Mouse (Mus musculus) forebrain, embryonic 12.5 days (tissue): ENCODE measurements around the gene Fads2. TPM values are rescaled to one million over a fixed set of nuclear protein-coding genes. Genes with fewer than 3 reads are reported as not detected.

Source experiments
- ATAC-seq: fragments of 200-750 bp; cut with Nextera tagmentation; 2 replicates; pipeline ENCODE4 v1.8.0; 2017; ENCODE audit warnings: moderate TSS enrichment; ENCODE audit not compliant: low FRiP score
- H3K27ac ChIP-seq: fragments of 300-500 bp; sonication (generic); 2 replicates; pipeline ENCODE4 v1.5.1; 2016; ENCODE audit warnings: mild to moderate bottlenecking
- H3K27me3 ChIP-seq: fragments of 300-500 bp; sonication (generic); 2 replicates; pipeline ENCODE4 v1.6.1; 2016; ENCODE audit warnings: mild to moderate bottlenecking
- H3K36me3 ChIP-seq: fragments of 300-500 bp; sonication (generic); replicated peaks from 2 replicates; pipeline ENCODE4 v1.6.1; 2016; ENCODE audit warnings: mild to moderate bottlenecking
- H3K4me1 ChIP-seq: fragments of 300-500 bp; sonication (generic); 2 replicates; pipeline ENCODE4 v1.6.1; 2016
- H3K4me2 ChIP-seq: fragments of 300-500 bp; sonication (generic); 2 replicates; pipeline ENCODE4 v1.6.1; 2016; ENCODE audit warnings: mild to moderate bottlenecking, moderate library complexity
- H3K4me3 ChIP-seq: fragments of 300-500 bp; sonication (generic); replicated peaks from 2 replicates; pipeline ENCODE4 v1.5.1; 2016; ENCODE audit warnings: mild to moderate bottlenecking
- H3K9ac ChIP-seq: fragments of 300-500 bp; sonication (generic); 2 replicates; pipeline ENCODE4 v1.6.1; 2016; ENCODE audit warnings: mild to moderate bottlenecking
- H3K9me3 ChIP-seq: fragments of 300-500 bp; sonication (generic); 2 replicates; pipeline ENCODE4 v1.6.1; 2016
- WGBS: fragments of 180-500 bp; shearing (Covaris S2); methylation state at CpG from one replicate; pipeline ENCODE4 v1.1.7; 2016; 5-methylcytosine and 5-hydroxymethylcytosine counted together
- polyA plus RNA-seq: library from polyadenylated mRNA; unstranded; fragments of >200 nt; fragmentation: Nextera tagmentation; extraction: Ambion mirVana; gene quantifications from 2 replicates; pipeline ENCODE4 v1.2.1, GENCODE M21; 2016

Fads2 gene
- polyA plus RNA-seq, 1 experiment from 2014 or later = 184 TPM

DNA sequence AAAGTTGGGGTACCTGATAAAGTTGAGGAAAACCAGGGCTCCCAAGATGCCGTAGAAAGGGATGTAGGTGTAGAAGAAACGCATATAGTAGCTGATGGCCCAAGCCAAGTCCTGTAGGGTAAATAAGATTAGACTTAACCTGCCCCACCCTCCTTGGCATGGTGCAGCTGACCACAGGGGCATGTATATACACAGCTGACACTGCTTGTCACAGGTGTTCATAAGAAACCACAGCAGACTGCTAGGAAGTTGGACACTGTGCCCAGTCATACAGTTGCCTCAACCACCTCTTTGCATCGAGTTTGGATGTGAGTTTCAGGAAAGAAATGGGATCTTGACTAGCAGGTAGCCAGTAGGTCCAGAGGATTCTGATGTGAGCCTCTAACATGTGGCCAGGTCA, 35.0 kb downstream of the Fads2 start:
- Histone ChIP-seq H3K9me3 (no peaks in the 10 kb centered on the region), H3K36me3 (peaks cover 100% of the 10 kb centered on the region), H3K4me2 (no peak overlapping the region), H3K9ac (no peak overlapping the region), H3K4me1 (peaks cover 3% of the 10 kb centered on the region; the same call in 1 of the 2 replicates), H3K27me3 (no peaks in the 10 kb centered on the region), H3K4me3 (no peak overlapping the region), H3K27ac (no peak overlapping the region)
- WGBS = 93% methylated on average over 3 of the region's 3 CpGs
- ATAC-seq = no peak

DNA sequence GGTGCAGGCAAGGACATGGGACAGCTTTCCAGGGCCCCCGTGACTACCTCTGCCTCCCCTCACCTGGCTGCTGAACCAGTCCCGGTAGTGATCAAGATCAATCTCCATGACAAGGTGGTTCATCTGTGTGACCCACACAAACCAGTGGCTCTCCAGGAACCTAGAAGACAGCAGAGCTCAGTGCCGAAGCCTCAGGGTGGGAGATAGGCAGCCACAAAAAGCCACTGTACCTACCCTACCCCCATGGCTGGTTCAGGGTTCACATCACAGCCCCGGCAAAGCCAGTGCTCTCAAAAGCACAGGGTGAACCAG, 35.4 kb downstream of the Fads2 start:
- ATAC-seq = no peak

DNA sequence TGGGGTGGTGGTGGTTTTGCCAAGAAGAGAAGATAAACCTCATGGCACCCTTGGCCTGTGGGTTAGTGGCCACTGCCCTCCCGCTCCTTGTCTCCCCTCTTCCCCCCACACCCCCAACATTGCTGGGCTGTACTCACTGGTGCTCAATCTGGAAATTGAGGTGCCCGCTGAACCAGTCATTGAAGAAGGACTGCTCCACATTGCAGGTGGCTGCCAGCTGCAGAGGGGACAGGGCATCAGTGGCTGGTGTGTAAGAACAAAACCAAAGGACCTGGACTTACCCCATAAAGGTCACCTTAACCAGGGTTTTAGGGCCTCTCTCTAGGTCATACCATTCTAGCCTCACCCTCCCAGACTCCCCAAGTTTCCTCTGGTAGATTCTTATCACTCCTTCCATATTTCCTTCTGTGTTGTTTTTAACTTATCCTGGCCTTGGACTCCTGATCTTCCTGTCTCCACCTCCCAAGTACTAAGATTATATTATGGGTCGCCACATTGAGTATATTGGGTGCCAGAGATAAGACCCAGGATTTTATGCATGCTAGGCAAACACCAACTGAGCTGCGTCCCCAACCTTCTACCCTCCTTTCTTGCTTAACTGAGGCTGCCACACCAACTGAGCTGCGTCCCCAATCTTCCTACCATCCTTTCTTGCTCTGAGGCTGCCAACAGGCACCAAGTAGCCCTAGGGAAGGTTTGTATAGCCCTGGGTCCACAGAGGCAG, 35.9 kb downstream of the Fads2 start:
- no peak overlapping the region for H3K9ac ChIP-seq
- no peak for ATAC-seq
- peaks cover 99% of the 10 kb centered on the region for H3K36me3 ChIP-seq
- 95% methylated on average over 5 of the region's 5 CpGs for WGBS
- peaks cover 8% of the 10 kb centered on the region; the same call in 1 of the 2 replicates for H3K4me1 ChIP-seq
- no peak overlapping the region for H3K4me2 ChIP-seq
- no peak overlapping the region for H3K4me3 ChIP-seq
- H3K27me3 ChIP-seq = no peaks in the 10 kb centered on the region
- H3K27ac ChIP-seq = no peak overlapping the region
- no peaks in the 10 kb centered on the region for H3K9me3 ChIP-seq

More for the DNA sequence above, 35.4 kb downstream of the Fads2 start:
- peaks cover 3% of the 10 kb centered on the region; the same call in 1 of the 2 replicates for H3K4me1 ChIP-seq
- H3K36me3 ChIP-seq = peaks cover 100% of the 10 kb centered on the region
- no peak overlapping the region for H3K27ac ChIP-seq
- H3K9me3 ChIP-seq = no peaks in the 10 kb centered on the region
- no peak overlapping the region for H3K9ac ChIP-seq
- no peak overlapping the region for H3K4me3 ChIP-seq
- H3K27me3 ChIP-seq = no peaks in the 10 kb centered on the region
- WGBS = 92% methylated on average over 4 of the region's 4 CpGs
- no peak overlapping the region for H3K4me2 ChIP-seq

DNA sequence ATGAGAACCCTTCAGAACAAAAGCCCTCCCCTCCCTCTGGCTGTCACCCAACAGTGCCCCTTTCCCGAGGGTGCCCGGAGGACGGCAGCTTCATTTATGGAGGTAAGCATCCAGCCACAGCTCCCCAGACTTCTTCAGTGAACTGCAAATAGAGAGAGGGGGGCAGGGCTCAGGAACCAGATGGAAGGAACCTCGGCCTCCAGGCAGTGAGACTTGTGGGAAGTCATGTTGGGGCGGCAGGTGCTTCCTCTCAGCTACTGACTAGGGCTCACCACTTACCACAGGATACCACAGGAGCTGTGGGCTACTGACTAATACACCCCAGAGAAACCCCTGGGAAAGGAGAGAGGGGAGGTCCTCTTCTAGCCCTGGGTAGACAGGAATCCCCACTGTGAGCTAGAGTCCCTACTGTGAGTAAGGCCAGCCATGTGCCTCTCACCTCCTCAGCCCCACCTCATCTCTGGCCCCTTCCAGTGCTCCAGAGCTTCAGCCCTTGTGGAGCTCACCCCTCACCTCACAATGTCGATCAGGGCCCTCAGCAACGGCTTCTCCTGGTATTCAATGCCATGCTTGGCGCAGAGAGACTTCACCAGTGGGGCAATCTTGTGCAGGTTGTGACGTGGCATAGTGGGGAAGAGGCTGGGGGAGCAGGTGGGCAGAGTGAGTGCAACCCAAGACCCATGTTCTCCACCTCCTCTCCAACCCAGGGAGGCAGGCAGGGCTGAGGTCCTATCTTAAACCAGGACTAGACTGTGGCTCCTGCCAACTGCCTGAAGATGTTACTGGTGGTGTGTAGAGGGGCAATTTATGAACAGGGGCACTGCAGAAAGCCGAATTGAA, 37.2 kb downstream of the Fads2 start:
- Histone ChIP-seq H3K9me3 (no peaks in the 10 kb centered on the region), H3K36me3 (peaks cover 86% of the 10 kb centered on the region), H3K27me3 (no peaks in the 10 kb centered on the region), H3K4me1 (peaks cover 8% of the 10 kb centered on the region; the same call in 1 of the 2 replicates), H3K9ac (no peak overlapping the region), H3K27ac (peak overlapping the region; percentile 61), H3K4me2 (no peak overlapping the region), H3K4me3 (no peak overlapping the region)
- no peak for ATAC-seq
- 76% methylated on average over 10 of the region's 10 CpGs for WGBS

DNA sequence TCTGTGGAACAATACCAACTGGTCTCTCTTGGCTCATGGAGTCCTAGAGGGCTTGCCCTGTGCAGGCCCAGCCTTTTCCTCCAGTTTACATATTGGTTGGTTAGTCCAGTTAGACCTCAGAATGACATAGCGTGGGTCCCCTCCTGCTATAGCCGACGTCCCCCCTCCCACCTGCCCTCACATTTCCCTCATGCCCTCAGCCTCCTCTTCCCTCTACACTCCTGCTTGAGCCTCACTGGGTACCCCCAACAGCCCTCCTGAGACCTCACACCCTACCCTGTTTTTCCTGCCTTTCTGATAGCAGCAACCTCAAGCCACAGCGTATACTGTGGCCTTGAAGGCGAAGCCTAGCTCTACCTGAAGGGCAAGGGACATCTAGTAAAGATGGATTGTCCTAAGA, 38.7 kb downstream of the Fads2 start:
- H3K27me3 ChIP-seq = no peaks in the 10 kb centered on the region
- no peak overlapping the region for H3K4me2 ChIP-seq
- H3K4me3 ChIP-seq = no peak overlapping the region
- H3K9me3 ChIP-seq = no peaks in the 10 kb centered on the region
- H3K36me3 ChIP-seq = peaks cover 71% of the 10 kb centered on the region
- no peak overlapping the region for H3K9ac ChIP-seq
- H3K27ac ChIP-seq = no peak overlapping the region
- H3K4me1 ChIP-seq = peaks cover 8% of the 10 kb centered on the region; the same call in 1 of the 2 replicates
- no peak for ATAC-seq
- WGBS = 87% methylated on average over 5 of the region's 5 CpGs

GRCm38 (mm10) chr19:10062292-10062691, 39.3 kb downstream of the Fads2 start:
- no peak for ATAC-seq
- WGBS = 93% methylated on average over 8 of the region's 8 CpGs
- H3K27ac ChIP-seq = no peak overlapping the region
- no peaks in the 10 kb centered on the region for H3K27me3 ChIP-seq
- no peaks in the 10 kb centered on the region for H3K9me3 ChIP-seq
- H3K9ac ChIP-seq = no peak overlapping the region
- H3K36me3 ChIP-seq = peaks cover 67% of the 10 kb centered on the region
- no peak overlapping the region for H3K4me3 ChIP-seq
- H3K4me1 ChIP-seq = peaks cover 8% of the 10 kb centered on the region; the same call in 1 of the 2 replicates
- H3K4me2 ChIP-seq = no peak overlapping the region

DNA sequence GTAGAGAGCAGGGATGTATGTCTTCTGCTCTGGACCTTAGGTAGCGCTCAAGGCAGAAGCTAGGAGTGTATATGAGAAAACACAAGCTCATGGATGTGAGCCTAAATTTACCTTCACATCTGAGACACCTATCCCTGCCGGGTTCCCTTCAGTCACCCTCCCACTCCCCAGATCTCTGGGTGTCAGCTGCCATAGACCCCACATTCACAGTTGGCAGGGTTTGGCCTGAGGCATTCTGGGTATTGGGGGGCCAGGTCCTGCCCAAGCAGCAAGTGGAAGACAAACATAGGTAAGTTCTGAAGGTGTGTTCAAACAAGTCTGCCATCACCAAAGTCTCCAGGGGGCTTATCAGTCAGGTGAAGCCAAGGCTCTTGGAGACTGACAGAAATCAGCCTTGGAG, 39.9 kb downstream of the Fads2 start:
- no peak for ATAC-seq
- no peak overlapping the region for H3K4me2 ChIP-seq

DNA sequence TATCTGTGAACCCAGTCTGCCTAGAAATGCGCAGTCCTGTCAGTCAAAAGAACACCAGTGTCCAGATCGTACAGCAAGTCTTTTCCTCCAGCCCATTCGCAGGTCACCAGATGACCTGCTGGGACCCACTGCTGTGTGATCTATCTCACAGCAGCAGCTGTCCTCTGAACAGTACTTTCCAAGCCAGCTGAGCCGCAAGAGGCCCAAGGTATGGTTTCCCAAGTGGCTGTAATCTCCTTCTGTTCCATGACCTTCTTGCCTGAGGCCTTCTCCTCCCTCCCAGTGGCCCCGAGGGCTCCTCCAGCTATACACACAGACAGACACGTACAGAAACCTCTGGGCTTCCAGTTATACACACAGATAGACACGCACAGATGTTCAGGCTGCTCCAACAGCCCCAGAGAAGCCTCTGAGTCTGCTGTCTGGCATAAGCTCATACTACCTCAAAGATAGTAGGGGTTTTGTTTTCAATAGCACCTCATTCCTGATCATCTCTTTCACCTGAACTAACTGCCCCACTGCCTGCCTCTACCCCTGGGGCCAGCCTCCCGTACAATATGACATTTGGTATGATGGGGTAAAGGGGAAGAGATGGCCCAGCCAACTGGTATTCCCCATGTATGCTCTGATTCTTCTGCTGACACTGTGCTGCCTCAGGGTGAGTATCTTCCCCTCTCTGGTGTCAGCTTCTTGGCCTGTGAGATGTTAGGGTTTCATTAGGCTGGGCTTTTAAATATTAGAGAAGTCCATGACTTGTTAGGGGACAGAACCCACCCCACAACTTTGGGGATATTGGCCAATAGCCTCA, 40.6 kb downstream of the Fads2 start:
- H3K36me3 ChIP-seq = peaks cover 59% of the 10 kb centered on the region
- WGBS = 71% methylated on average over 8 of the region's 8 CpGs
- no peak overlapping the region for H3K4me2 ChIP-seq
- peak overlapping the region; percentile 70 for H3K27ac ChIP-seq
- H3K9ac ChIP-seq = no peak overlapping the region
- no peaks in the 10 kb centered on the region for H3K9me3 ChIP-seq
- H3K4me3 ChIP-seq = no peak overlapping the region
- peaks cover 8% of the 10 kb centered on the region; the same call in 1 of the 2 replicates for H3K4me1 ChIP-seq
- ATAC-seq = no peak
- H3K27me3 ChIP-seq = no peaks in the 10 kb centered on the region

More for the DNA sequence above, 39.9 kb downstream of the Fads2 start:
- peaks cover 8% of the 10 kb centered on the region; the same call in 1 of the 2 replicates for H3K4me1 ChIP-seq
- no peak overlapping the region for H3K9ac ChIP-seq
- peak overlapping the region; percentile 70; the same call in 1 of the 2 replicates for H3K27ac ChIP-seq
- WGBS = 93% methylated on average over 2 of the region's 2 CpGs
- peaks cover 66% of the 10 kb centered on the region for H3K36me3 ChIP-seq
- no peak overlapping the region for H3K4me3 ChIP-seq
- no peaks in the 10 kb centered on the region for H3K9me3 ChIP-seq
- no peaks in the 10 kb centered on the region for H3K27me3 ChIP-seq

DNA sequence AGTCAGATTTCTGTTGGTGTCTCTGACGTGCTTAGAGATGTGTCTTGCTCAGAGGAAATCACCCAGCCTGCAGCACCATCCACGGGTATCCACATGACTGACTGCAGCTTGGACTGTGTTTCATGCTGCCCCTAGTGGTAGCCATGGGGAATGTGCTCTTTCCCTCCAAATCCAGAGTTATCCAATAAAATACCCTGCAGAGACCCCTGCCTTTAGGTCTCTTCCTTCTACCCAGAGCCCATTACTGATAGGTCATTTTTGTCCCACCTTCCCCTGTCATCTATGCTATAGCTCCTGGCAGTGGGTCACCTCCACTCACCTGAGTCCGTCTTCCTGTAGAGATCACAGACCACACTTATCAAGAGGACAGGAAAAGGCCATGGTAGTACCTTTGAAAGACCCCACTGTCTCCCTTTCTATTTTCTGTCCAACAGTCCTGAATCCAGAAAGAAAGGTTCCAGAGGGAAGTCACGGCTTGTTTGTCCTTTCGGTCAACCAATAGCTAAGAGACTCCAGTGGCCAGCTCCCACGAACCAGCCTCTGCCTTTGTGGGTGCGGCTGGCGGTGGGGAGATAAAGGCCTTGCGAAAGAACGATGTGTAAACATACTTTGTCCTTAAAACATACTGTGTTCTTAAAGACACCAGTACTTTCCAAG, 41.5 kb downstream of the Fads2 start:
- Histone ChIP-seq H3K36me3 (peaks cover 50% of the 10 kb centered on the region), H3K4me1 (peaks cover 8% of the 10 kb centered on the region; the same call in 1 of the 2 replicates), H3K9ac (no peak overlapping the region), H3K27ac (peak overlapping the region; percentile 70), H3K27me3 (no peaks in the 10 kb centered on the region), H3K9me3 (no peaks in the 10 kb centered on the region), H3K4me2 (no peak overlapping the region), H3K4me3 (no peak overlapping the region)
- WGBS = 64% methylated on average over 10 of the region's 10 CpGs
- ATAC-seq = peak; percentile 59

DNA sequence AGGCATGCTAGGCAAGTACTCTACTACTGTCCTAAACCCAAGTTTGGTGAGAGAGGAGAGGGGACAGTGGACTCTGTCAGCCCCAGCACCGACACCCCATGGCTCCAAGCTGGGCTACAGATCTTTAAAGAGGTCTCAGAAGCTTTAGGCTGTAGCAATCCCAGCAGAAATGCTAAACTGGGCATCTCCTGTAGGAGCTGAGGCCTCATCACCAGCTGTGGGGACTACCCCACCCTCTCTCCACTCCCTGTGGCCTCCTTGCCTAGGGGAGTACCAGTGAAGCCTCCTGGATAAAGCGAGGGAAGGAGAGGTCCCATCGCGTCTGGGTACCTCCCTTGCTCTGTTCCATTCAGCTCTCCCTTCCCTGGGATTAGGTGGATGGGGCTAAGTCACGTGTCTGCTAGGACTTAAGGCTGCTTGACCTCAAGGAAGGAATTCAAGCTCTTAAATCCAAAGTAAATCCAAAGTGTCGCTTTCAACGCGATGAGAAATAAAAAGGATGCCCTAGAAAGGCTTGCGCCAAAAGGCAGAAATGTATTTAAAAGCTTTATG, 42.6 kb downstream of the Fads2 start:
- 60% methylated on average over 9 of the region's 9 CpGs for WGBS
- H3K4me1 ChIP-seq = peaks cover 8% of the 10 kb centered on the region; the same call in 1 of the 2 replicates
- no peak for ATAC-seq
- H3K36me3 ChIP-seq = peaks cover 39% of the 10 kb centered on the region
- no peak overlapping the region for H3K4me2 ChIP-seq
- no peak overlapping the region for H3K27ac ChIP-seq
- H3K4me3 ChIP-seq = no peak overlapping the region
- no peaks in the 10 kb centered on the region for H3K27me3 ChIP-seq
- H3K9ac ChIP-seq = no peak overlapping the region
- no peaks in the 10 kb centered on the region for H3K9me3 ChIP-seq

DNA sequence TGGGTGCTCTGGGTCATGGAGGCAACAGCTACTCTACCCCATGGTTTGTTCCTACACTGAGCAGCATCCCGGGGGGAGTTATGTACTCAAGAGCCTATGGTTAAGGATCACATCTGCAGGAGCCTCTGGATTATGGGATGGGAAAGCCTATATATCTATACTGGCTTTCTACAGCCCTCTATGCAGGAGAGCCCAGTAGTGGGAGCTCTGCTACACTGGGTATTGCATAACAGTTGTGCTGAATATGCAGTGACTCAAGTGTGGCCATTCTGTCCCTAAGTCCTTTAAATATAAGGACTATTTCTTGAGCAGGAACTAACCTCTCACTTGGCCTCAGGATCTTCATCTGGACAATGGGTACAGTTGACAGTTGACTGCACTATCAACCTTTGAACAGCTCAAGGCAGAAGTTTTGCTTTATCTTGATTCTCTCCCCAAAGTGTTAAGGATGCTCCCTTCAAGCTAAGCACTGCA, 43.2 kb downstream of the Fads2 start:
- Histone ChIP-seq H3K36me3 (peaks cover 33% of the 10 kb centered on the region), H3K4me1 (peaks cover 8% of the 10 kb centered on the region; the same call in 1 of the 2 replicates), H3K9ac (no peak overlapping the region), H3K9me3 (no peaks in the 10 kb centered on the region), H3K4me3 (no peak overlapping the region), H3K27ac (no peak overlapping the region), H3K27me3 (no peaks in the 10 kb centered on the region), H3K4me2 (no peak overlapping the region)
- 96% methylated on average over 1 of the region's 1 CpGs for WGBS
- ATAC-seq = no peak
